Mouse (Mus musculus) limb, embryonic 10.5 days (tissue): ENCODE measurements around the gene Tmpo. TPM values are rescaled to one million over a fixed set of nuclear protein-coding genes. Genes with fewer than 3 reads are reported as not detected.

ENCODE experiments used
- DNase-seq: peaks from one replicate; pipeline ENCODE4 v3.0.0-alpha.2; 2017; ENCODE audit warnings: low spot score
- H3K27ac ChIP-seq: fragments of 300-500 bp; sonication (generic); 2 replicates; pipeline ENCODE4 v1.5.1; 2016; ENCODE audit warnings: mild to moderate bottlenecking
- H3K27me3 ChIP-seq: fragments of 300-500 bp; sonication (generic); 2 replicates; pipeline ENCODE4 v1.6.1; 2016; ENCODE audit warnings: low read depth, mild to moderate bottlenecking; ENCODE audit not compliant: poor library complexity, severe bottlenecking
- H3K36me3 ChIP-seq: fragments of 300-500 bp; sonication (generic); 2 replicates; pipeline ENCODE4 v1.6.1; 2016; ENCODE audit warnings: mild to moderate bottlenecking, moderate library complexity
- H3K4me1 ChIP-seq: fragments of 300-500 bp; sonication (generic); 2 replicates; pipeline ENCODE4 v1.6.1; 2016
- H3K4me3 ChIP-seq: fragments of 300-500 bp; sonication (generic); 2 replicates; pipeline ENCODE4 v1.5.1; 2016; ENCODE audit warnings: mild to moderate bottlenecking, moderate library complexity
- H3K9me3 ChIP-seq: fragments of 300-500 bp; sonication (generic); replicated peaks from 2 replicates; pipeline ENCODE4 v1.6.1; 2016; ENCODE audit warnings: mild to moderate bottlenecking
- WGBS: fragments of 180-500 bp; shearing (Covaris S2); methylation state at CpG from one replicate; pipeline ENCODE4 v1.1.7; 2016; 5-methylcytosine and 5-hydroxymethylcytosine counted together
- polyA plus RNA-seq: library from polyadenylated mRNA; unstranded; fragments of >200 nt; fragmentation: Nextera tagmentation; extraction: Ambion mirVana; gene quantifications from 2 replicates; pipeline ENCODE4 v1.2.1, GENCODE M21; 2016

The Tmpo gene
- polyA plus RNA-seq, 1 experiment from 2014 or later, result 300 TPM

DNA sequence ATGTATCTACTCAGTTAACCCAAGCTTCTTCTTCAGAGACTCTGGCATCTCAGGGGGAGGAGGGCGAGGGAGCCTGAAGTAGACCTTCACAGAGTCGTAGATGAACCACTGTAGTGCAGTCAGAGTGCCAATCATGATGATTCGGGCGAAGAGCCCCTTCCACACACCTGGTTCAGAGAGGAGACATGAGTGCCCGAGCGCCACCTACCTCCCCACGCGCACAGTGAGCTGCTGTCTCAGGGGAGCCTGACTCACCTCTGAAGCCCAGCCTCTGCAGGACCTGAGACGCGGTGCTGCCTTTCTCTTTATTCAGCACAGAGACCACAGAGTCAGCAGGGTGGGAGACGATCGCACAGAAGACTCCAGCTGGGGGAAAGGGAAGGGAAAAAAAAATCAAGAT lies 64.2 kb downstream of the Tmpo start:
- 95% methylated on average over 12 of the region's 12 CpGs for WGBS
- H3K9me3 ChIP-seq, result no peaks in the 10 kb centered on the region

GRCm38 (mm10) chr10:91109841-91110240 lies 71.3 kb downstream of the Tmpo start:
- Histone ChIP-seq H3K27me3 (no peaks in the 10 kb centered on the region), H3K27ac (no peak overlapping the region), H3K9me3 (no peaks in the 10 kb centered on the region), H3K36me3 (peaks cover 32% of the 10 kb centered on the region), H3K4me3 (no peak overlapping the region), H3K4me1 (no peaks in the 10 kb centered on the region)
- no peak for DNase-seq
- WGBS, result 91% methylated on average over 4 of the region's 4 CpGs

More for the DNA sequence above, 64.2 kb downstream of the Tmpo start:
- H3K4me3 ChIP-seq, result no peak overlapping the region
- peaks cover 3% of the 10 kb centered on the region; the same call in 1 of the 2 replicates for H3K4me1 ChIP-seq
- H3K27ac ChIP-seq, result no peak overlapping the region
- no peak for DNase-seq
- H3K36me3 ChIP-seq, result peaks cover 100% of the 10 kb centered on the region
- no peaks in the 10 kb centered on the region for H3K27me3 ChIP-seq

GRCm38 (mm10) chr10:91105981-91106380 lies 75.1 kb downstream of the Tmpo start:
- Histone ChIP-seq H3K27me3 (no peaks in the 10 kb centered on the region), H3K27ac (no peak overlapping the region), H3K4me3 (no peak overlapping the region), H3K4me1 (no peaks in the 10 kb centered on the region), H3K9me3 (0 out of 2 replicates have a peak, but pooled peaks cover 2% of the 10 kb centered on the region), H3K36me3 (peaks cover 13% of the 10 kb centered on the region)
- WGBS, result 84% methylated on average over 3 of the region's 3 CpGs
- no peak for DNase-seq

GRCm38 (mm10) chr10:91102799-91103590 lies 78.1 kb downstream of the Tmpo start:
- no peaks in the 10 kb centered on the region for H3K4me1 ChIP-seq
- no peaks in the 10 kb centered on the region for H3K27me3 ChIP-seq
- H3K9me3 ChIP-seq, result 0 out of 2 replicates have a peak, but pooled peaks cover 2% of the 10 kb centered on the region
- H3K27ac ChIP-seq, result no peak overlapping the region
- WGBS, result 90% methylated on average over 14 of the region's 14 CpGs
- no peak overlapping the region for H3K4me3 ChIP-seq
- no peak for DNase-seq
- peaks cover 13% of the 10 kb centered on the region for H3K36me3 ChIP-seq

GRCm38 (mm10) chr10:91101936-91102335 lies 79.2 kb downstream of the Tmpo start:
- Histone ChIP-seq H3K36me3 (peaks cover 13% of the 10 kb centered on the region), H3K27me3 (no peaks in the 10 kb centered on the region), H3K4me1 (no peaks in the 10 kb centered on the region), H3K9me3 (0 out of 2 replicates have a peak, but pooled peaks cover 2% of the 10 kb centered on the region), H3K4me3 (no peak overlapping the region), H3K27ac (no peak overlapping the region)
- WGBS, result 94% methylated on average over 25 of the region's 25 CpGs
- no peak for DNase-seq

- no peak for DNase-seq
- H3K36me3 ChIP-seq, result peaks cover 19% of the 10 kb centered on the region
- H3K4me1 ChIP-seq, result no peaks in the 10 kb centered on the region
- 77% methylated on average over 1 of the region's 1 CpGs for WGBS
- no peak overlapping the region for H3K27ac ChIP-seq
- no peaks in the 10 kb centered on the region for H3K27me3 ChIP-seq
- 0 out of 2 replicates have a peak, but pooled peaks cover 2% of the 10 kb centered on the region for H3K9me3 ChIP-seq
- no peak overlapping the region for H3K4me3 ChIP-seq
Observed at GRCm38 (mm10) chr10:91100101-91100500, 81.0 kb downstream of the Tmpo start.

DNA sequence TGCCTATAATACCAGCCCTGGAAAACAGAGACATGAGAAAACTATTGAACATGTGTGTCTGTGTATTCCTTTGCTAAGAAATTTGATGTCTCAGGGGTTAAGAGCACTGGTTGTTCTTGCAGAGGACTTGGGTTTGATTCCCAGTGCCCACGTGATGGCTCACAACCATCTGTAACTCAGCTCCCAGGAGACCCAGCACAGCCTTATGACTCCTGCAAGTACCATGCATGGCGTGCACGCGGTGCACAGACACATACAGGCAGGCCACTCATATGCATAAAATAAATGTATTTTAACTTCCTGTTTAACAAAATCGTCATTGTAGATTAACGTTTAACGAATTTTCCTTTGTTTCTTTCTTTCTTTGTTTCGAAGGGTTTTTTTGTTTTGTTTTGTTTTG lies 83.1 kb downstream of the Tmpo start:
- H3K9me3 ChIP-seq, result 0 out of 2 replicates have a peak, but pooled peaks cover 2% of the 10 kb centered on the region
- H3K4me3 ChIP-seq, result no peak overlapping the region
- no peak for DNase-seq
- no peaks in the 10 kb centered on the region for H3K4me1 ChIP-seq
- no peaks in the 10 kb centered on the region for H3K27me3 ChIP-seq
- no peak overlapping the region for H3K27ac ChIP-seq
- H3K36me3 ChIP-seq, result peaks cover 24% of the 10 kb centered on the region
- WGBS, result 92% methylated on average over 8 of the region's 8 CpGs

Other genes with a start within 250 kb of the Tmpo start
- 16.9 and 25.4 TPM in 2 replicates for gene Apaf1, start 98.5 kb downstream of the Tmpo start, polyA plus RNA-seq
- 15.0 and 19.7 TPM in 2 replicates for gene Ikbip, start 98.4 kb downstream of the Tmpo start, polyA plus RNA-seq
- 412 and 416 TPM in 2 replicates for gene Slc25a3, start 57.3 kb downstream of the Tmpo start, polyA plus RNA-seq